Mouse (Mus musculus): ENCODE measurements around the gene Pi16.

GRCm38 (mm10) chr17:29282216-29282952 is 35.1 kb upstream of the Pi16 start:
- no peak for TF ChIP-seq CTCF (conservative IDR thresholded peaks at IDR 0.05; ENCODE audit: insufficient read depth, insufficient read length, low read depth, low read length)
- no peak for TF ChIP-seq POLR2A (IDR thresholded peaks at IDR 0.05; ENCODE audit: low read depth, low read length)
